Mouse (Mus musculus): Measurements from ENCODE around the gene Rnf115. TPM values are rescaled to one million over a fixed set of nuclear protein-coding genes. Genes with fewer than 3 reads are reported as not detected.
"Not testable (repeated sequence)": the region's sequence is repeated elsewhere in the genome, so short reads cannot be mapped to it uniquely, and the experiment has no call there.

Gene Rnf115
- total RNA-seq, 2 experiments from 2014 or later = 61.6 to 62.0 TPM

GRCm38 (mm10) chr3:96707903-96708683 is 19.4 kb upstream of the Rnf115 start, which contains the start of gene Nudt17:
TSS of gene Nudt17 (minus strand) at chr3:96708562.
- DNase-seq (ENCODE audit: low spot score in 2 of 2) = peak; percentile 67 to 87

GRCm38 (mm10) chr3:96708684-96709064 is 18.8 kb upstream of the Rnf115 start:
- DNase-seq (ENCODE audit: low spot score in 2 of 2) = no peak

GRCm38 (mm10) chr3:96714286-96714685 is 13.2 kb upstream of the Rnf115 start:
- no peak for DNase-seq (ENCODE audit: low spot score in 2 of 2)

- DNase-seq (ENCODE audit: low spot score in 2 of 2) = no peak
Observed at GRCm38 (mm10) chr3:96715854-96716253, 11.6 kb upstream of the Rnf115 start.

GRCm38 (mm10) chr3:96719173-96719572 is 8.3 kb upstream of the Rnf115 start:
- DNase-seq (ENCODE audit: low spot score in 2 of 2) = peak; percentile 48 to 82

- DNase-seq (ENCODE audit: low spot score in 2 of 2) = peak in 1 of 2 experiments; percentile 28
Observed at GRCm38 (mm10) chr3:96727828-96728633, 567 bp downstream of the Rnf115 start.

- DNase-seq (ENCODE audit: low spot score in 2 of 2) = no peak
Observed at GRCm38 (mm10) chr3:96728634-96729402, 1.4 kb downstream of the Rnf115 start.

GRCm38 (mm10) chr3:96729403-96729784 is 1.9 kb downstream of the Rnf115 start:
- no peak for DNase-seq (ENCODE audit: low spot score in 2 of 2)

- no peak for DNase-seq (ENCODE audit: low spot score in 2 of 2)
Observed at GRCm38 (mm10) chr3:96730785-96731184, 3.3 kb downstream of the Rnf115 start.

- no peak for DNase-seq (ENCODE audit: low spot score in 2 of 2)
Observed at GRCm38 (mm10) chr3:96733984-96734383, 6.5 kb downstream of the Rnf115 start.

GRCm38 (mm10) chr3:96735200-96735599 is 7.7 kb downstream of the Rnf115 start:
- peak in 1 of 2 experiments; percentile 61 for DNase-seq (ENCODE audit: low spot score in 2 of 2)

- DNase-seq (ENCODE audit: low spot score in 2 of 2) = no peak
Observed at GRCm38 (mm10) chr3:96737013-96737740, 9.7 kb downstream of the Rnf115 start.

GRCm38 (mm10) chr3:96737995-96738394 is 10.5 kb downstream of the Rnf115 start:
- DNase-seq (ENCODE audit: low spot score in 2 of 2) = no peak

GRCm38 (mm10) chr3:96740279-96740678 is 12.8 kb downstream of the Rnf115 start:
- DNase-seq (ENCODE audit: low spot score in 2 of 2) = not testable (repeated sequence)

GRCm38 (mm10) chr3:96744348-96744747 is 16.9 kb downstream of the Rnf115 start:
- no peak for DNase-seq (ENCODE audit: low spot score in 2 of 2)

- no peak for DNase-seq (ENCODE audit: low spot score in 2 of 2)
Observed at GRCm38 (mm10) chr3:96746829-96747228, 19.4 kb downstream of the Rnf115 start.

- DNase-seq (ENCODE audit: low spot score in 2 of 2) = no peak
Observed at GRCm38 (mm10) chr3:96755935-96756334, 28.5 kb downstream of the Rnf115 start.

GRCm38 (mm10) chr3:96757691-96758090 is 30.2 kb downstream of the Rnf115 start:
- DNase-seq (ENCODE audit: low spot score in 2 of 2) = no peak

GRCm38 (mm10) chr3:96759695-96760094 is 32.2 kb downstream of the Rnf115 start:
- peak; percentile 9 to 65 for DNase-seq (ENCODE audit: low spot score in 2 of 2)

- DNase-seq (ENCODE audit: low spot score in 2 of 2) = no peak
Observed at GRCm38 (mm10) chr3:96764528-96764927, 37.1 kb downstream of the Rnf115 start.

GRCm38 (mm10) chr3:96769971-96770370 is 42.5 kb downstream of the Rnf115 start:
- no peak for DNase-seq (ENCODE audit: low spot score in 2 of 2)
